Mouse (Mus musculus) ES-Bruce4 (cell line): ENCODE results near the gene Tmeff1. TPM values are rescaled to one million over a fixed set of nuclear protein-coding genes. Genes with fewer than 3 reads are reported as not detected.
A peak's percentile ranks its signal among the peaks of the same experiment; 100 is the strongest.

Experiments used
- H3K27ac ChIP-seq: 2 replicates; pipeline ENCODE4 v1.5.1; 2012; ENCODE audit warnings: low read length, inconsistent platforms; ENCODE audit not compliant: insufficient read depth
- H3K27me3 ChIP-seq: 2 replicates; pipeline ENCODE4 v1.6.1; 2012; ENCODE audit warnings: mild to moderate bottlenecking, low read length, inconsistent platforms; ENCODE audit not compliant: control insufficient read depth, poor library complexity, insufficient read depth, severe bottlenecking
- H3K36me3 ChIP-seq: 2 replicates; pipeline ENCODE4 v1.6.1; 2012; ENCODE audit warnings: inconsistent platforms, mild to moderate bottlenecking, low read length, moderate library complexity; ENCODE audit not compliant: control insufficient read depth, poor library complexity, insufficient read depth, severe bottlenecking
- H3K4me1 ChIP-seq: one replicate; pipeline ENCODE4 v1.8.1; 2011; ENCODE audit warnings: low read length; ENCODE audit not compliant: control insufficient read depth, insufficient read depth
- H3K4me3 ChIP-seq: 2 replicates; pipeline ENCODE4 v1.5.1; 2011; ENCODE audit warnings: low read depth, mild to moderate bottlenecking, low read length
- H3K9ac ChIP-seq: 2 replicates; pipeline ENCODE4 v1.6.1; 2012; ENCODE audit warnings: low read depth, mild to moderate bottlenecking, inconsistent platforms; ENCODE audit not compliant: poor library complexity, severe bottlenecking
- H3K9me3 ChIP-seq: replicated peaks from 2 replicates; pipeline ENCODE4 v1.6.1; 2012; ENCODE audit warnings: mild to moderate bottlenecking, low read length, inconsistent platforms; ENCODE audit not compliant: control insufficient read depth, poor library complexity, insufficient read depth, severe bottlenecking
- CTCF ChIP-seq: IDR thresholded peaks from one replicate; pipeline ENCODE4 v1.8.1; 2011; ENCODE audit warnings: low read depth, low read length
- EP300 ChIP-seq: IDR thresholded peaks from 2 replicates; pipeline ENCODE4 v1.6.1; 2011; ENCODE audit warnings: low read depth, low read length; ENCODE audit not compliant: insufficient read depth
- POLR2A ChIP-seq: IDR thresholded peaks from one replicate; pipeline ENCODE4 v1.8.1; 2011; ENCODE audit warnings: low read length; ENCODE audit not compliant: insufficient read depth
- polyA plus RNA-seq: library from polyadenylated mRNA; stranded (reverse); fragments of >200 nt; gene quantifications from 2 replicates; pipeline ENCODE4 v1.2.4, GENCODE M21; 2011; ENCODE audit warnings: low read depth; ENCODE audit not compliant: missing spikeins, insufficient read depth, insufficient read length

The Tmeff1 gene
- polyA plus RNA-seq, 1 experiment: 167 TPM

DNA sequence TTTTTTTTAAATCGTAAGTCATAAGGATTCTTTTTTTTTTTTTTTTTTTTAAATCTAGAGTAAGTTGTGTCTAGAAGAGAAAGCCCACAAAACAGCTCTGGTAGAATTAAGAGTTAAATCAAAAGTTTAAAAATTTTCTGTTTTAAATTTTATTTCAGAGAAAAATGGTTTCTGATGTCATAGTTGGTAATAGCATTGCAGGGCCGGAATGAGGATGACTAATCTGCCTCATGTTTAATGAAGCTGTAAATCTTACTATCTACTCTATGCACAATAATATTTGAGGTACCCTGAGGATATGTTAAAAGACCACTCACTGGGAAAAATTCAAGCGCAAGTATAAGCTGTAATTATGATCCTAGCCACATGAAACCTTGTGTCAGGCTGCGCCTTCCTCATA is 30.5 kb downstream of the Tmeff1 start:
- TF ChIP-seq CTCF: no peak
- no peak for TF ChIP-seq POLR2A
- TF ChIP-seq EP300: no peak
- peaks cover 12% of the 10 kb centered on the region for H3K36me3 ChIP-seq
- H3K9ac ChIP-seq: no peak overlapping the region

DNA sequence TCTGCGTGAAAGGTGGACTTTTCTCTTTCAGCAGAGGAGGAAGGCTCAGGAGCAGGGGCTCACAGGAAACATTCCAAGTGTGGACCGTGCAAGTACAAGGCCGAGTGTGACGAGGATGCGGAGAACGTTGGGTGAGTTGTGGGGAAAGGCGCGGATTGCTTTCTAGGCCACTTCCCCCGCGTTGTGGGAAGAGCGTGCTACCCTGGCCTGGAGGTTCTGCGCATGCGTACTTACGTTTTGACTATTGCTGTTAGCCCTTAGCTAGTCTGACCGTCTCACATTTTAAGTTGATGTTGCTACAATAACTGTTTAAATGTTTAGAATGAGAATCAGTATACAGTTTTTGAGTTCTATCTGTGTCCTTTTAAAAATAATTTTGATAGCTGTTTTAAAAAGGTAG is 32.2 kb downstream of the Tmeff1 start:
- H3K9me3 ChIP-seq: no peaks in the 10 kb centered on the region
- H3K36me3 ChIP-seq: peaks cover 12% of the 10 kb centered on the region

More for the DNA sequence above, 30.5 kb downstream of the Tmeff1 start:
- H3K4me3 ChIP-seq: no peak overlapping the region
- H3K27me3 ChIP-seq: no peaks in the 10 kb centered on the region
- no peaks in the 10 kb centered on the region for H3K9me3 ChIP-seq
- no peak overlapping the region for H3K27ac ChIP-seq
- no peaks in the 10 kb centered on the region for H3K4me1 ChIP-seq

DNA sequence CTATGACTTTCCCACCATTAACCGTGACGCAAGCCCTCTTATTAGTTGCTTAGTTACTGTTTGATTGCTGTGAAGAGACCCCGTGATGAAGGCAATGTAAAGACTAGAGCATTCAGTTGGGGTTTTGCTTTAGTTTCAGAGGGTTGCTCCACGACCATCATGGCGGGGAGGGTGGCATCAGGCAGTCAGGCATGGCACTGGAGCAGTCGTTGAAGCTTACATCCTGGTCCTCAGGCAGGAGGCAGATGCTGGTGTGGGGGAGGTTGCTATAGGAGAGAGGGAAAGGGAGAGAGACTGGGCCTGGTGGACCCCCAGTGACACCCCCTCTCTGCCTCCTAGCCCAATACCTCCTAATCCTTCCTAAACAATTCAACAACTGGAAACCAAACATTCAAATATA is 35.1 kb downstream of the Tmeff1 start:
- H3K9me3 ChIP-seq: no peaks in the 10 kb centered on the region; the same call in 1 of the 2 replicates
- H3K27me3 ChIP-seq: no peaks in the 10 kb centered on the region
- H3K4me3 ChIP-seq: no peak overlapping the region
- no peak overlapping the region for H3K27ac ChIP-seq
- no peak overlapping the region for H3K9ac ChIP-seq
- peaks cover 6% of the 10 kb centered on the region for H3K36me3 ChIP-seq
- peaks cover 4% of the 10 kb centered on the region for H3K4me1 ChIP-seq
- no peak for TF ChIP-seq CTCF
- no peak for TF ChIP-seq EP300
- no peak for TF ChIP-seq POLR2A

More for the DNA sequence above, 32.2 kb downstream of the Tmeff1 start:
- TF ChIP-seq CTCF (no peak), POLR2A (no peak), EP300 (no peak)
- no peaks in the 10 kb centered on the region for H3K27me3 ChIP-seq
- H3K4me1 ChIP-seq: no peaks in the 10 kb centered on the region
- no peak overlapping the region for H3K4me3 ChIP-seq
- no peak overlapping the region for H3K9ac ChIP-seq
- H3K27ac ChIP-seq: no peak overlapping the region

DNA sequence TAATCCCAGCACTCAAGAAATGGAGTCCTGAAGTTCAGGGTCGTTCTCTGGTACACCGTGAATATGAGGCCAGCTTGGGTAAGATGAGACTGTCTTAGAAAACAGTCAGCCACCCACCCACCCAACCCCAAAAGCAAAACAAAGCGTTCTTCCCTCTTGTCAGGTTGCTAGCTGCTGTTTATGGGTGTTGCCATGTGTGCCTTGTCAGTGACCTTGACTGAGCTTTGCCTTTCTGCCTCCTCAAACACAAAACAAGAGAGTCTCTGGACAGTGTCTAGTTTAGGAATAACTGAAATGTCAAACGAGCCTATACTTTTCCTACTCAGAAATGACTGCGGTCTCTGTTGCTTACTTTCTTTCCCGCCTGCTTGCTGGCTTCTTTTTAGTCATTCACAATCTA is 37.3 kb downstream of the Tmeff1 start:
- H3K9me3 ChIP-seq: no peaks in the 10 kb centered on the region; the same call in none of the 2 replicates
- peak overlapping the region; percentile 41 for H3K27ac ChIP-seq
- TF ChIP-seq POLR2A (no peak), CTCF (no peak), EP300 (no peak)
- no peak overlapping the region for H3K4me3 ChIP-seq
- H3K36me3 ChIP-seq: peaks cover 7% of the 10 kb centered on the region; the same call in 1 of the 2 replicates
- no peak overlapping the region for H3K9ac ChIP-seq
- peaks cover 4% of the 10 kb centered on the region for H3K4me1 ChIP-seq
- H3K27me3 ChIP-seq: no peaks in the 10 kb centered on the region

DNA sequence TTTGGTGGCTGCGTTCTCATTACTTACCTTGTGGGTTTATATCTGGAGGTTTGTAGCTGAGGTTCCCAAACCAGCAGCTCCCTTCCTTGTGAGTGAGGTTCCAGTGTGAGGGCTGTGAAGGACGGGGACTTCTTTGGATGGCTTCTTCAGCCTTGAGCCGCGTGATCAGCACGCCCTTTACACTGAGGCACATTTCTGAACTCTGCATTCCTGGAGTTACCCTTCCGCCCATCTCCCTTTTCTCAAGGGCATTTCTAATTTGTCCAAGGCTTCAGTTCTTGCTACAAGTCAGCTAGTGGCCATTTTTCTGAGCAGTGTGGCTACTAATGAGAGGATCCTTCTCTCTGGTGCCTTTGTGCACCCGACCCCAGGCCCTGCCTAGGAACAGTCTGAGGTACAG is 38.0 kb downstream of the Tmeff1 start:
- no peaks in the 10 kb centered on the region; the same call in none of the 2 replicates for H3K9me3 ChIP-seq
- no peak overlapping the region for H3K9ac ChIP-seq
- peaks cover 7% of the 10 kb centered on the region; the same call in 1 of the 2 replicates for H3K36me3 ChIP-seq
- no peaks in the 10 kb centered on the region for H3K27me3 ChIP-seq
- H3K4me1 ChIP-seq: peaks cover 4% of the 10 kb centered on the region
- H3K4me3 ChIP-seq: no peak overlapping the region
- TF ChIP-seq POLR2A: no peak
- H3K27ac ChIP-seq: peak overlapping the region; percentile 16

DNA sequence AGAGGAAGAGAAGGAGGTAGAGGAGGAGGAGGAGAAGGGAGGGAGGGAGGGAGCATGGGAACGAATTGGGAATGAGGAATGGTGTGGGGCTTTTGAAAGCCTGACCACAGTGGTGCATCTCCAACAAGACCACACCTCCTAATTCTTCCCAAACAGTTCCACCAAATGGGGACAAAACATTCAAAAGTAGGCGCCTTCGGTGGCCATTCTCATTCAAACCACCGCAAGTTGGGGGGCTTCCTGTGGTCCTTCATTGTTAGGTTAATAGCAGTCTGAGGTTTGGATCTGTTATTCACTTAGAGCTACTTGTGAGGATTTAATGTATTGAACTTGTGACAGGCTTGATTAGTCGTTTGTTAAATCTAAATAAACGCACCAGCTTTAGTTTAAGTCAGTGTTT is 40.0 kb downstream of the Tmeff1 start:
- Histone ChIP-seq H3K27ac (no peak overlapping the region), H3K27me3 (no peaks in the 10 kb centered on the region), H3K36me3 (0 out of 2 replicates have a peak, but pooled peaks cover 6% of the 10 kb centered on the region), H3K4me3 (no peak overlapping the region), H3K9ac (no peak overlapping the region), H3K4me1 (peaks cover 4% of the 10 kb centered on the region), H3K9me3 (no peaks in the 10 kb centered on the region; the same call in none of the 2 replicates)
- TF ChIP-seq CTCF: no peak
- TF ChIP-seq EP300: no peak
- TF ChIP-seq POLR2A: no peak

DNA sequence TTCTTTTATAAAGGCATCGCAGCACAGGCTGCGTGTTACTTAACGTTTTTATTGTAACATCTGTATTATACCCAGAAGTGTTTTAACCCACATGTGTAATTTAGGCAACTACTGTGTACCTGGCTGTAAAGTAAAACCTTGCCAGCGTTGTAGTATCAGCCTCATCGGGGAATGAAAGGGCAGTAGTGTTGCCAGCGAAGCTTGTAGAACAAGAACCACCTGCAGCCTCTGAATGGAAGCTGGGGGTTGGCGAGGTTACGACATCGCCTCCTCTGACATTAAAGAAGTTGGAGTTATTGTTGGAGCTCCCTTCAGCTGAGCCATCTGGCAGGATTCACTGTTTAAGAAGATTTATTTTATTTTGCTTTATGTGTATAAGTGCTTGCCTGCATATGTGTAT is 40.9 kb downstream of the Tmeff1 start:
- Histone ChIP-seq H3K9me3 (no peaks in the 10 kb centered on the region; the same call in none of the 2 replicates), H3K27me3 (no peaks in the 10 kb centered on the region), H3K4me1 (peaks cover 4% of the 10 kb centered on the region), H3K27ac (no peak overlapping the region), H3K36me3 (0 out of 2 replicates have a peak, but pooled peaks cover 6% of the 10 kb centered on the region), H3K4me3 (no peak overlapping the region), H3K9ac (no peak overlapping the region)
- TF ChIP-seq CTCF (no peak), EP300 (no peak), POLR2A (no peak)
